Mouse (Mus musculus): ENCODE measurements around the gene Hspbap1. TPM values are rescaled to one million over a fixed set of nuclear protein-coding genes. Genes with fewer than 3 reads are reported as not detected.

Gene Hspbap1
- polyA plus RNA-seq, 1 experiment from 2014 or later = 8.7 TPM

DNA sequence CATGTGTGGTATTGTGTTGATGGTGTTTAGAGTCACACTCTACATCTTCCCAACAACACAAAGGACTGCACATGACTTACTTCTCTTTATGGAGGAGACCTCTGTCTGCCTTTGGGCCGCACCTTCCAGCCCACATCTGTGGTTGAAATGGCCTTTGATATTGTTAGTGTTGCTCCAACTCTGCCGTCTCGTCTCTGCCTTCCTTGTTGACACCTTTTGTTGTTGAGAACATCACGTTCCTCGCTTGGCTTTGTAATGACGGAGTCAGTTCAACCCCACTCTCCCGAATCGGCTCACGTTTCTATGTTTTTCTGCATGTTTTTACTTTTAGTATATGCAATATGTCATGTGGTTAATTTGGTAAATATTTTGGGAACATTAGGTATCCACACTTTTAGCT, 10.9 kb downstream of the Hspbap1 start:
- no peaks in the 10 kb centered on the region for H3K27me3 ChIP-seq (replicated peaks)
- H3K36me3 ChIP-seq = no peaks in the 10 kb centered on the region
- no peak overlapping the region for H3K4me2 ChIP-seq
- no peak overlapping the region for H3K4me3 ChIP-seq
- H3K27ac ChIP-seq (replicated peaks) = no peak overlapping the region
- no peak overlapping the region for H3K9ac ChIP-seq
- WGBS = 90% methylated on average over 9 of the region's 9 CpGs
- no peak for ATAC-seq (ENCODE audit: extremely low read depth, insufficient number of reproducible peaks, low FRiP score, low TSS enrichment)
- peaks cover 36% of the 10 kb centered on the region for H3K4me1 ChIP-seq
- no peaks in the 10 kb centered on the region for H3K9me3 ChIP-seq

DNA sequence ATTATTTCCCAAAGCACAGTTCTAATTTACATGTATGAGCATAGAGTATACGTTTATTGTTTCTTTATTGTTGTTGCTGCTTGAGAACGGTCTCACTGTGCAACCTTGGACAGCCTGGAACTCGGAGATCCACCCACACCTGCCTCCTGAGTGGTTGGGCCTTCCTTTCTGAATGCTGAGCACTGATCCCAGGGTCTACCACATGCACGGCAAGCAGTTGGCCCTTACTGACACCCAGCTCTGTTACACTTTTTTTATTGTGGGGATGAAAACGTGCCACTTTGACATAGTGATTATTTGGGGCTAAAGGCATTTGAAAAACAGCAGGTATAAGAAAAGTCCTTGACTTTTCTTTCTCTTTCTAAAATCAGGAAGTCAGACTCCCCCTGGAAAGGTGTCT, 11.5 kb downstream of the Hspbap1 start:
- Histone ChIP-seq H3K4me3 (no peak overlapping the region), H3K27me3 (replicated peaks) (no peaks in the 10 kb centered on the region), H3K9me3 (no peaks in the 10 kb centered on the region), H3K4me1 (peaks cover 30% of the 10 kb centered on the region), H3K4me2 (no peak overlapping the region), H3K36me3 (no peaks in the 10 kb centered on the region), H3K27ac (replicated peaks) (no peak overlapping the region), H3K9ac (no peak overlapping the region)
- ATAC-seq (ENCODE audit: extremely low read depth, insufficient number of reproducible peaks, low FRiP score, low TSS enrichment) = no peak
- 84% methylated on average over 5 of the region's 5 CpGs for WGBS

DNA sequence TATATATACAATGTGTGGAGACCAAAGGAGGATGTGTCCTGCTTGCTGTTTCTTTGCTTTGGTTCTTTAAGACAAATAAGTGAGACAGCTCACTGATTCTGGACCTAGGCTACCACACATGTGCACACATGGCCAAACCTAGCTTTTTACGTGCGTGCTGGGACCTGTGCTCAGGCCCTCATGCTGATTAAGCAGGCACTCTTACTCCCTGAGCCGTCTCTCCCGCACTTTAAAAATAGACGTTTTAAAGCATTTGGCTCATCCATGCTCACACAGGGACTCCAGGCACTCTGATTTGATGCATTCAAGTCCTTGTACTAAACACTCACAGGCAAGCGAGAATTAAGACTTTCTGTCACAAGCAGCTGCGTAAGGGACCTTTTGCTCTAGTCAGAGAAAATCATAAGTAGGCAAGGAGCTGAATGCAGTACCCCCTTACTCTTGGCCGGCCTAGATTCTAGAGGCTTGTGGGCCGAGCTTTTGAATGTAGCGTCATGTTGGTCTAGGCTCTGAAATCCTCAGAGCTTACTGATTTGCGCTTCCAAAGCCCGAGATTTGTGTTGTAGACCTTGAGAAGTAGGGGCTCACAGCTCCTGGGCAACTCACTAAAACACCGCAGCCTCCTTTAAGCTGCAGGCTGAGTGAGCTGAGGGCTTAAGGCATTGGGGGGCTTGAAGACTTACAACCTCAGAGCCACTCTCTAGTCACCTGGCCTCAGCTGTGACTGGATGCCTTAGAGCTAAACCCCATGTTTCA, 12.5 kb downstream of the Hspbap1 start:
- Histone ChIP-seq H3K9me3 (no peaks in the 10 kb centered on the region), H3K27ac (replicated peaks) (no peak overlapping the region), H3K9ac (no peak overlapping the region), H3K36me3 (no peaks in the 10 kb centered on the region; the same call in 1 of the 2 replicates), H3K27me3 (replicated peaks) (no peaks in the 10 kb centered on the region), H3K4me3 (no peak overlapping the region), H3K4me2 (no peak overlapping the region), H3K4me1 (peaks cover 32% of the 10 kb centered on the region)
- WGBS = 78% methylated on average over 13 of the region's 13 CpGs
- ATAC-seq (ENCODE audit: extremely low read depth, insufficient number of reproducible peaks, low FRiP score, low TSS enrichment) = no peak

DNA sequence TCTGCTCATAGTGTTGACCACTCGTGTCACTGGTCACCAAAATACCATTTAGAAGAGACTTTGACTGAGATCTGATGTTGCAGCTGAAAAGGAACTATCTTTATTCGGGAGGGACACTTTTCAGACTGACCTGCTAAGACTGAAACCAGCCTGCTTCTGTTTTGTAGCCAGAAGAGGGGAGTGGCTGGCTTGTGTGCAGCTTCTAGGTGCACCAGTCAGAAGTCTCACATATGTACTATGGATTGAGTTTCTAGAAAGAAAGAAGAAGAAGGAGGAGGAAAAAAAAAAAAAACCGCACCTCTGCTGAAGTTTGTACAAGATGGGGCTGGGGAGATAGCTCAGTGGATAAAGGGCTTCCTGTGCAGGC, 13.0 kb downstream of the Hspbap1 start:
- Histone ChIP-seq H3K9ac (no peak overlapping the region), H3K27ac (replicated peaks) (no peak overlapping the region), H3K36me3 (peaks cover 2% of the 10 kb centered on the region; the same call in 1 of the 2 replicates), H3K4me2 (no peak overlapping the region), H3K27me3 (replicated peaks) (no peaks in the 10 kb centered on the region), H3K4me3 (no peak overlapping the region), H3K4me1 (peaks cover 37% of the 10 kb centered on the region), H3K9me3 (no peaks in the 10 kb centered on the region)
- 82% methylated on average over 3 of the region's 3 CpGs for WGBS
- no peak for ATAC-seq (ENCODE audit: extremely low read depth, insufficient number of reproducible peaks, low FRiP score, low TSS enrichment)

DNA sequence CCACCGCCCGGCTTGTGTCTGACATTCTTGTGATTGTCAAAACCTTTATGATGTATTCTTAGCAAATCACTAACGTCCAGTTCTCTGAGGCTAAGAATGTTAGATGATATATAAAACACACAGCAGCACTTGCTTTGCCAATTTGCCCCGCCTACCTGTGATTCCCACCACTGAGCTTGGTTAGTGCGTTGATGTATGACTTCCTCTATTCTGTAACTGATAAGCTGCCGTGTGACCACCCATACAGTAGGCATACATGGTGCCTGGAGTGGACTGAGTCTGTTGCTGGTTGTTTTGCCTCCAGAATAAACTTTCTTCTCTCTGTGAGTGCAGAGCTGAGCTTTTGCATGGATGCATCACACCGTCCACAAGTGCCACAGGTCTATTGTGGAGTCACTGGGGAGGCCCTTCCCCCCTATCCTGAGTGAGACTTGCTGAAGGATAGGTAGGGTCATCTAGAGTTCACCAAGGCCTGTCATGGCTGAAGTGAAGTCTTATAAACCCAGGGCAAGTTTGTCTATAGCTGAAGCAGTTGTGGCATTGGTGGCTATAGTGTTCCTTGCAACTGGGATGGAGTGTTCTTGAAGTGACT, 14.1 kb downstream of the Hspbap1 start:
- WGBS = 52% methylated on average over 7 of the region's 7 CpGs
- Histone ChIP-seq H3K36me3 (peaks cover 6% of the 10 kb centered on the region; the same call in 1 of the 2 replicates), H3K9me3 (no peaks in the 10 kb centered on the region), H3K4me3 (no peak overlapping the region), H3K27ac (replicated peaks) (no peak overlapping the region), H3K4me2 (no peak overlapping the region), H3K4me1 (peaks cover 45% of the 10 kb centered on the region), H3K9ac (no peak overlapping the region), H3K27me3 (replicated peaks) (no peaks in the 10 kb centered on the region)
- ATAC-seq (ENCODE audit: extremely low read depth, insufficient number of reproducible peaks, low FRiP score, low TSS enrichment) = no peak

DNA sequence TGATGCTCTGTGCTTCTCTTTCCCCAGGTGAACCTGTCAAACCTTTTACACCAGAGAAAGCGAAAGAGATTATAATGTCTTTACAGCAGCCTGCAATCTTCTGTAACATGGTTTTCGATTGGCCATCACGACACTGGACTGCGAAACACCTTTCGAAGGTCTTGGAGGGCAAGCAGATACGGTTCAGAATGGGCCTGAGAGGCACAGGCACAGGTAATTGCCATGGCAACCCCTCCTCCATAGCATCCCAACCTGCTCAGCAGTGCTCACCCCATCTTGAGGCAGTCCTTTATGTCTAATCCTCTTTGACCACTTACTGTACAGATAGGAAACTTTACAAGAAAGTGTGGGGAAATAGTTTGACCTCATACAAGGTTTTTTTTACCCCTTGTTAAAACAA, 17.0 kb downstream of the Hspbap1 start:
- WGBS = 89% methylated on average over 6 of the region's 6 CpGs
- Histone ChIP-seq H3K27ac (replicated peaks) (no peak overlapping the region), H3K9me3 (no peaks in the 10 kb centered on the region), H3K36me3 (peaks cover 15% of the 10 kb centered on the region), H3K4me3 (no peak overlapping the region), H3K4me2 (no peak overlapping the region), H3K4me1 (peaks cover 49% of the 10 kb centered on the region), H3K27me3 (replicated peaks) (no peaks in the 10 kb centered on the region), H3K9ac (no peak overlapping the region)
- ATAC-seq (ENCODE audit: extremely low read depth, insufficient number of reproducible peaks, low FRiP score, low TSS enrichment) = no peak

DNA sequence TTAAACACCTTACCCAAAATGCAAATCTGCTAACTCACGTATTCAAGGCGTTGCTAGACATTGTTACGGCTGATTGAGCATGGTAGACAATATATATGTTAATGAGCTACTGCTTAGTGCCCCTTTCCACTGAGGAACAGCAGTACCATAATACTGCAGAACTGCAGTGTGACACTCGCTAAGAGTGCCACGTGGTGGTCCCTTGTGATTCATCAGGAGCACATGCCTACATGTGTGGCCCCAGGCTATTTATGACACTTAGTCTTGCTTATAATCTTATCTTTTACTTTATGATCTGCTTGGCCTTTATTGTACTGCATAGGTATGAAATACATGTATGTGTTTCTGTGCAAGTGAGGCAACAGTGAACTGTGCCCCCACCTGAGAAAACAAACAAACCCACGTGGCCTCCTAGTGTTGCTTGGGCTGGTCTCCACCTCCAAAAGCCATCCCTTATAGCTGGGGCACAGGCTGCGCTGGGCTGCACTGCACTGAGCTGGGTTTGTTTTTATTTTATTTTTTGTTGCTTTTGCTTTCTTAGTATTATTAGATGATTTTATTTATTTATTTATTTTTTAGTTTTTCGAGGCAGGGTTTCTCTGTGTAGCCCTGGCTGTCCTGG, 17.5 kb downstream of the Hspbap1 start:
- Histone ChIP-seq H3K9me3 (no peaks in the 10 kb centered on the region), H3K36me3 (peaks cover 15% of the 10 kb centered on the region), H3K4me1 (peaks cover 45% of the 10 kb centered on the region), H3K27ac (replicated peaks) (peak overlapping the region; percentile 67; the same call in 1 of the 2 replicates), H3K27me3 (replicated peaks) (no peaks in the 10 kb centered on the region), H3K4me2 (no peak overlapping the region), H3K9ac (no peak overlapping the region), H3K4me3 (no peak overlapping the region)
- 77% methylated on average over 8 of the region's 8 CpGs for WGBS
- ATAC-seq (ENCODE audit: extremely low read depth, insufficient number of reproducible peaks, low FRiP score, low TSS enrichment) = no peak

DNA sequence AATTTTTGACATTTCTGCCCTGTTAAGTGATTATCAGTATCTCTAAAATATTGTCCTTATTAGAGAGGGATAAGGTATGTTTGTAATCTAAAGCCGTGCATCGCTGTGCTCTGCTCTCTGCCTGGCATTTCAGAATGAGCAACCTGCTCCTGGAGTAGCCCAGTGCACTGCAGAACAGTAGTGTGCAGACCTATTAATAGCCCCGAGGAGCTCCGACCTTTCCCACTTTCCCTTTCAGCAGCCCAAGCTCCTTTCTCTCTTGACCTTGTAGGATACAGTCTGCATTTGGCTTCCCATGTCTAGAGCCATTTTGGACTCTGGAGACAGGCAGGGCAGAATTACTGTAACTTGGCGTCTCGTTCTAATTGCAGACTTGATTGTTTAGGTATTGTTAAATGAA, 18.2 kb downstream of the Hspbap1 start:
- WGBS = 49% methylated on average over 6 of the region's 6 CpGs
- no peak; the same call in 1 of the 2 replicates for ATAC-seq (ENCODE audit: extremely low read depth, insufficient number of reproducible peaks, low FRiP score, low TSS enrichment)
- Histone ChIP-seq H3K36me3 (peaks cover 15% of the 10 kb centered on the region), H3K4me1 (peaks cover 38% of the 10 kb centered on the region), H3K27me3 (replicated peaks) (no peaks in the 10 kb centered on the region), H3K9ac (no peak overlapping the region), H3K4me2 (peak overlapping the region; percentile 10), H3K27ac (replicated peaks) (peak overlapping the region; percentile 67), H3K4me3 (no peak overlapping the region), H3K9me3 (no peaks in the 10 kb centered on the region)

DNA sequence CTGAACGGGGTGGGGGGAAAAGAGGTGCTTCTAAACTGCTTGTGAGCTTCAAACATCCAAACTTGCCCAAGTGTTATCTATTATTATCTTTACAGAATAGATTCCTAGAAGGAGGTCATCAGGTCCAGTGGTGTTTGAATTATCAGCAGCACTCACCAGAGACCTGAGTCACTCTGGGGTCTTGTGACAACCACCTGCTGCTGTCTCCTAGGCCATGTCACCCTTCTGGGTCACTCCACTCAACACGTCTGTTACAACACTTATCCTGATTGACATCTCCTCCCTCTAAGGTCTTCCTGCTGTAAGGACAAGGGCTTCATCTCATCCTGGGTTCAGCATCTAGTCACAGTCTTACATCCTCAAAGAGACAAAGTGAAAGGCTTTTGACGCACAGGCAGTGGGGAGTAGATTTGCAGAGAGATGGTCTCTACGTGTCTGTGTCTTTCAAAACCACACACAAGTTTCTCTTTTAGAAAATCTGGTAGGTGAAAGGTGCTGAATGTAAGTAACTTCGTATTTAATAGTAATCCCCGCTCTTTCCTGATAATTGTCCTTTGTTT, 21.9 kb downstream of the Hspbap1 start:
- H3K4me3 ChIP-seq = no peak overlapping the region
- WGBS = 70% methylated on average over 6 of the region's 6 CpGs
- H3K4me1 ChIP-seq = peaks cover 31% of the 10 kb centered on the region
- no peaks in the 10 kb centered on the region for H3K27me3 ChIP-seq (replicated peaks)
- no peak overlapping the region for H3K27ac ChIP-seq (replicated peaks)
- H3K9me3 ChIP-seq = no peaks in the 10 kb centered on the region
- H3K9ac ChIP-seq = no peak overlapping the region
- H3K36me3 ChIP-seq = peaks cover 15% of the 10 kb centered on the region
- ATAC-seq (ENCODE audit: extremely low read depth, insufficient number of reproducible peaks, low FRiP score, low TSS enrichment) = no peak
- no peak overlapping the region for H3K4me2 ChIP-seq

DNA sequence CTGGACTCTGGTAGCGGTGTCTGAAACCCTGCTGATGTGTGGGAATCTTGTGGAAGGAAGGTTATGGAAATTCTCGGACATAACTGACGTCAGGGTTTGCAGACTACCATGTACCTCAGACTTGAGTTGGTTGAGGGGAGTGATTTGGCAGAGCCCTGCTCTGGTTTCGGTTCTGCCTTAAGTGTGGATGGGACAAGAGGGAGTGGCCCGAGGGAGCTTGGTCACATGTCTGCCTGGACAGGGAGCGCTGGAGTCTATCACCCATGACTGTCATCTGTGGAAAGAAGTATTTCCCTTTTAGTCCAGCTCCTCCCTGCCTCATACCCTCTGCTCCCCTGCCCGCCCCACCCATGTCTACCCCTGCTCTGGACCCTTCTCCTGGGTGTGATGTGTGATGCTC, 32.0 kb downstream of the Hspbap1 start:
- WGBS = 71% methylated on average over 7 of the region's 7 CpGs

DNA sequence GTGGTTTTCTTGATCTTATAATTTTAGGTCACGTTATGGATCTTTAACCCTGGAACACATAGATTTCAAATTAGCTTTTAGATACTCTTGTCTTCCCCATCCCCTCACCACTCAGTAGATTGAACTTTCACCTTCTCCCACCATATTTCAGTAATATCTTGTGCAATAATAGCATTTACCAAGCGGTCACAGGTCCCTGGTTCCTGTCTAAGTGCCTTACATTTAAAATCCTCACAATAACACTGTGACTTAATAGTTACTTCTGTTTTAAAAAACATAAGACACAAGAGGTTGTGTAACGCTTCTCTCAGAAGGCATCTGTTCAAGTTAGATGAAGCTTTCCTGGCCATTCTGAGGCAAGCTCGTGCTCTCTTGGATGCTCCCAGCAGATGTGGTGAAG, 33.5 kb downstream of the Hspbap1 start:
- ATAC-seq (ENCODE audit: extremely low read depth, insufficient number of reproducible peaks, low FRiP score, low TSS enrichment) = no peak
- Histone ChIP-seq H3K4me3 (no peak overlapping the region), H3K4me2 (no peak overlapping the region), H3K27ac (replicated peaks) (no peak overlapping the region), H3K36me3 (peaks cover 33% of the 10 kb centered on the region), H3K4me1 (peaks cover 17% of the 10 kb centered on the region), H3K9ac (no peak overlapping the region), H3K27me3 (replicated peaks) (no peaks in the 10 kb centered on the region), H3K9me3 (peaks cover 10% of the 10 kb centered on the region)
- 89% methylated on average over 4 of the region's 4 CpGs for WGBS

More for the DNA sequence above, 32.0 kb downstream of the Hspbap1 start:
- Histone ChIP-seq H3K9me3 (peaks cover 10% of the 10 kb centered on the region), H3K4me1 (peaks cover 17% of the 10 kb centered on the region), H3K4me3 (no peak overlapping the region), H3K4me2 (no peak overlapping the region), H3K9ac (no peak overlapping the region), H3K36me3 (peaks cover 40% of the 10 kb centered on the region), H3K27ac (replicated peaks) (no peak overlapping the region), H3K27me3 (replicated peaks) (no peaks in the 10 kb centered on the region)
- no peak for ATAC-seq (ENCODE audit: extremely low read depth, insufficient number of reproducible peaks, low FRiP score, low TSS enrichment)

Measured in heart, embryonic 13.5 days (tissue).